Mouse (Mus musculus): ENCODE measurements around the gene Cldn3.

Gene Cldn3

DNA sequence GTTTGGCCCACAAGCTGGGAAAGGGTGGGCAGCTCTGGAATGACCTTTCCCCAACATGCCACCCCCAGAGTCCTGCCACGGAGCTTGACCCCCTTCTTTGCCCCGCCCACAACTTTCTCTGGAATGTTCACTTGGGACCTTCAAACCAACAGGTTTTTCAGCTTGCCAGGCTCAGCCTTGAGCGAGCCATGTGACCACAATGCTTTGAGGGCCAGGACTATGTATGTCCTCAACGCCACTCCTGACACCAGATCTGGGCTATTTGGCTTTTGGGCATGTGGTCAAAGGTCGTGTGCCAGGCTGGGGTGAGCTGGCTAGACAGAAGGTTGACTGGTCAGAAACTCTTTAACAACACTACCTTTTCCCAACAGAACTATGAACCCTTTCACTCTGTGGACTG, 16.1 kb downstream of the Cldn3 start:
- CTCF ChIA-PET, result interaction anchor here (0.5 to 0.7 kb wide), 2 partner anchors 11 to 60 kb away, joined by 3 read pairs; no protein-coding TSS in a partner anchor

- CTCF ChIA-PET, result interaction anchor here (0.5 to 1.0 kb wide), 2 partner anchors 13 to 70 kb away, joined by 4 read pairs; no protein-coding TSS in a partner anchor
Observed at GRCm38 (mm10) chr5:135007802-135008571, 22.0 kb downstream of the Cldn3 start.

GRCm38 (mm10) chr5:135008671-135009589, 22.9 kb downstream of the Cldn3 start, which contains the start of gene Abhd11:
Abhd11 (plus strand) TSS chr5:135009152.
- CTCF ChIA-PET, result interaction anchor here (0.5 to 1.0 kb wide), 2 partner anchors 14 to 71 kb away, joined by 4 read pairs; no protein-coding TSS in a partner anchor

DNA sequence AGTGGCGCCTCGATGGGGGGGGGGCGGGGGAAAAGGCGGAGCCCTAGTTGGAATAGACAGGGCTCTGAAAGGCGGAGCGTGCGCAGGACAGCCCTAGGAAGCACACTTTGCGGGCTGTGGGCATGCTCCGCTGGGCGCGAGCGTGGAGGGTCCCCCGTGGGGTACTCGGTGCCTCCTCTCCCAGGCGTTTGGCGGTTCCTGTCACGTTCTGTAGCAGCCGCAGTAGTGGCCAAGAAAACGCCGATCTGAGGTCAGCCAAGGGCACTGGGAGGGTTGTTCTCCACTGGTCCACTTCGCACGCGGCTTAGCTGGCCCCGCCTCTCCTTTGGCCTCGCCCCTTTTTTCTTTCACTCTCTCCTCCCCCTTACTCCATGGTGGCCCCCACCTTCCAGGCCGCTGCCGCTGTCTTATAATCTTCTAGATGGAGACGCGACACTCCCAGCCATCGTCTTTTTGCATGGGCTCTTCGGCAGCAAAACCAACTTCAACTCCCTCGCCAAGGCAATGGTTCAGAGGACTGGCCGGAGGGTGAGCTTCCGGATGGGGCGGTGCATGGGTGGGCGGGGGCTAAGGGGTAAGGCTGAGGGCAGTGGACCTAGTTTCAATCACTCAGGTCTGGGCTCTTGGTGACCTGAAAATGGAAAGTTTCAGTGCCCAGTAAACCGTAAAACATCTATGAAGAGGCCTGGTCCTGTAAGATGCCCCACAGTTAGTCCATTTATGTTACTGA, 23.7 kb downstream of the Cldn3 start:
- CTCF ChIA-PET, result interaction anchor here (0.7 kb wide), 1 partner anchor 458 kb away, joined by 7 read pairs; no protein-coding TSS in a partner anchor

GRCm38 (mm10) chr5:135010320-135010709, 24.3 kb downstream of the Cldn3 start:
- CTCF ChIA-PET, result no interaction called here

- CTCF ChIA-PET, result no interaction called here
Observed at GRCm38 (mm10) chr5:135010841-135011743, 25.1 kb downstream of the Cldn3 start.

GRCm38 (mm10) chr5:135011809-135012613, 26.0 kb downstream of the Cldn3 start:
- CTCF ChIA-PET, result interaction anchor here (0.5 kb wide), 1 partner anchor 97 kb away, joined by 5 read pairs; no protein-coding TSS in a partner anchor

GRCm38 (mm10) chr5:135012671-135013441, 26.8 kb downstream of the Cldn3 start:
- CTCF ChIA-PET, result no interaction called here

DNA sequence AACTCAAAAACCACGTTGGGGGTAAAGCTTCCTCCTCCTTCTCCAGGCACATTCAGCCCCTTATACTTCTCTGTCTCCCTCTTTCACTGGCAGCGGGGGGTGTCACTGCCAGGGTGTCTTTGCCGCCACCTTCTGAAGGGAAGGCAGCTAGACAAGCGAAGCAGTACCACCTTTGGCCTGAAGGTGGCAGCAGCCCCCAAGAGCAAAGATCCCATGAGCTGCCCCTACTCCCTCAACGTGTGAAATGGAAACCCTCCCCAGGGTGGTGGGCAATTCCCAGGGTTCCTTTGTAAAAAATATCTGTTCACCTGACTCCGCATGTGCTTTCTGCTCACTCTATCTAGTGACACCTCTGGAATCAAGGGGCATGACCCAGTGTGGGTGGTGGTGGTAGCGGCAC, 29.5 kb downstream of the Cldn3 start:
- CTCF ChIA-PET, result interaction anchor here (0.5 to 1.6 kb wide), 4 partner anchors 8 to 62 kb away, joined by 3 to 5 read pairs (median 4); partner anchors contain the start of gene Stx1a

- CTCF ChIA-PET, result interaction anchor here (0.7 kb wide), 1 partner anchor 1086 kb away, joined by 3 read pairs; no protein-coding TSS in a partner anchor
Observed at GRCm38 (mm10) chr5:135016224-135016759, 30.3 kb downstream of the Cldn3 start.

GRCm38 (mm10) chr5:135021814-135022213, 35.8 kb downstream of the Cldn3 start:
- CTCF ChIA-PET, result no interaction called here

DNA sequence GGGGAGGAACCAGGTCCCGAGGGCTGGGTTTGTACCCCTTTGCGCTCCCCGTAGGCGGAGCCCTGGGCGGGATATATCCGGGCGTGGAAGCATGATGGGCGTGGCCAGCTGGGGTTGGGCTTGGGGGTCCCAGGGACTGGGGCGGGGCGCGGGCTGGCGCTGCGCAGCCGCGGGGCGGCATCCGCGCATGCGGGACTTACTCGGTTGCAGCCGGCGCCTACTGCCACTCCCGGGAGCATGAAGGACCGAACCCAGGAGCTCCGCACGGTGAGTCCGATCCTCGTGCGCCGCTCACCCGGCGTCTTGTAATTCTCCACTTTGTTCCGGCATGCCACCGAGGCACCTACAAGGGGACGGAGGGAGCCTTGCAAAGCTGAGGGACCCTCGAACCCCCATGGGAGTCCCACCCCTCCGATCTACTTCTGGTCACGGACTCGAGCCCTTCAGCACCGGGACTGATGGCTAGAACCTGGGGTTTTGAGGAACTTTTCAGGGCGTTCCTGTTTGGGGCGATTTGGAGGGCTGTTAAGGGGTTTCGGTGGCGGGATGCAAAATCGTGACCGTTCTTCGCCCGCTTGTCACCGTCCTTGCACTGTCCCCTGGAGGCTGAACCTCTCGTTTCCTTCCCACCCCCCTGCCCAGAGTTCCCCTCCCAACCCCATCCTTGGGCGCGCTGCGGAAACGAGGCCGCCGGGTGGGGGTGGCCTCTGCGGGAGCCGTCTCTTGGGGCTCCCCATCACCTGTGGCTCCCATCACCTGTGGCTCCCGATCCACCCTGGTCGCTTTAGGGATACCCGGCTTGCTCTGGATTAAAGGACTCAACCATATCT, 37.5 kb downstream of the Cldn3 start, which contains the start of gene Stx1a:
Stx1a (plus strand) TSS at position 139 of the 830 bp plus-strand sequence.
- CTCF ChIA-PET, result interaction anchor here (0.7 to 0.8 kb wide), 2 partner anchors 9 to 110 kb away, joined by 3 read pairs; no protein-coding TSS in a partner anchor

DNA sequence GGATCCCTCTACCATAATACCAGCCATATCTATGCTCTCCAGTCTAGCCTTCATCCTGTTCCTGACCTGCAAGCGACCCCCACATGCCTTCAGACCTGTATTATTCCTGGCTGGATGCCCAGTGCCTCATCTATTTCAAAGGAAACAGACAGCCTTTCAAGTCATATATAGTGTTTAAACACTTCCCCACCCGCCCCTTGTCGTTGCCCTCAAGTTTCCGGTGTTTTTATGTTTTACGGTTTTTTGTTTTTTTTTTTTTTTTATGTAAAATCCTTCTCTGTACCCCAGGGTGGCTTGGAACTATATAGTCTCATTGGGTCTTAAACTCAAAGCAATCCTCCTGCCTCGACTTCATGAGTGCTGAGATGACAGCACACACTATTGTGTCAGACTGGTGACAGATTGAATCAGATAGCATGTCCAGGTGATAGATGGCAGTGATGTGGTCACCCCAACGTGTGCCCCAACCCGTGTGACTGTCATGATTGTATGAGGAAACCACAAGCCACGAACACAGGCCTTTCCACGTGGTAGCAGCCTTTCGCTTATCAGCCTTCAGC, 38.7 kb downstream of the Cldn3 start:
- CTCF ChIA-PET, result interaction anchor here (0.7 kb wide), 1 partner anchor 109 kb away, joined by 3 read pairs; no protein-coding TSS in a partner anchor

DNA sequence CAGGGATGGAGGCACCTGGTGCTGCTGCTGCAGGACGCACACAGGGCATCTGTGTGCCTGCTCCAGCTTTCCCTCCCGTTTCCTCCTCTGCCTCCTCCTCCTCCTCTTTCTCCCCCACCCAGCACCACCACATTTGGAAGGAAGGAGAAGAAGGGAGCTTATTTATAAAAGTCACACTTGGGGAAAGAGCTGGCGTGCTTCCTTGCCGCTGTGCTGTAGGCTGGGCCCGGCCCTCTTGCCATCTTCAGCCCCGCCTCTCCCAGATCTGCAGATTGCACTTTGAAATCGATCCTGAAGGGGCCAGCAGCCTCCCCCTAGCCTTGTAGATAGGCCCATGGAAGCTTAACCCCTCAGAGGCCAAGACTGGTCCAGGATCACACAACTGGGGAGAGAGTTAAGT, 39.9 kb downstream of the Cldn3 start:
- CTCF ChIA-PET, result no interaction called here

- CTCF ChIA-PET, result no interaction called here
Observed at GRCm38 (mm10) chr5:135029007-135029854, 43.2 kb downstream of the Cldn3 start.

- CTCF ChIA-PET, result interaction anchor here (0.6 kb wide), 1 partner anchor 17 kb away, joined by 5 read pairs; no protein-coding TSS in a partner anchor
Observed at GRCm38 (mm10) chr5:135032581-135032980, 46.6 kb downstream of the Cldn3 start.
